Mouse (Mus musculus) kidney, adult 10 weeks (tissue): ENCODE data around the gene Ubash3b. TPM values are rescaled to one million over a fixed set of nuclear protein-coding genes. Genes with fewer than 3 reads are reported as not detected.

Experiments
- polyA plus RNA-seq: library from polyadenylated mRNA; stranded (reverse); fragments of 350-450 nt; fragmentation: Illumina TruSeq; extraction: RNeasy Lipid Tissue Mini Kit (QIAGEN cat#74804); gene quantifications from one replicate; pipeline ENCODE4 v1.2.3, GENCODE M21; 2014; ENCODE audit warnings: low read depth, low replicate concordance

Gene Ubash3b
- polyA plus RNA-seq: 3.7 TPM

GRCm38 (mm10) chr9:41161413-41161812 lies at the start of gene Ubash3b:
Gene Ubash3b (minus strand): TSS chr9:41161697.

DNA sequence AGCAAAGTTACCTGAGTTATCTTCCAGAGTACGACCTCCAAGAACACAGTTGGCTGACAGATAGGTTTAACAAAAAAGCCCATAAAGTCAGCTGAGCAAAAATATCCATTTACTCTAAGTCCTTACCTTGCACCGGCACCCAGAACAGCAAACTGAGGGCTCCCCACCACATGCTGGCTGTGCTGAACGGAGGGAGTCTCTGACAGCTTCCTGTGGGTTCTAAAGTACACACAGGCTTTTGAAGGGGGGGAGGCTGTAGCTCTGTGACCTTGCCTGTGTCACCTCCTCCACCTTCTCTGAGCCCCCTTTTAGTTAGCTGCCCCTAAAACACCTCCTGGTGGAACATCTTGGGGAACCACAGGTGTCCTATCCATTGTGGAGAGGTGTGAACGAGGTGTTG lies 157.1 kb downstream of the Ubash3b start, which contains the start of gene Crtam:
Gene Crtam, minus strand, starts transcription at position 214 of the 400 bp plus-strand sequence.

GRCm38 (mm10) chr9:40963586-40964417 lies 197.7 kb downstream of the Ubash3b start, which contains the start of gene Jhy:
Gene Jhy (minus strand): TSS chr9:40964118.

Other genes starting within 250 kb of the Ubash3b start
- not detected for gene Jhy, start 197.6 kb downstream of the Ubash3b start, polyA plus RNA-seq
- gene Crtam, start 157.1 kb downstream of the Ubash3b start, polyA plus RNA-seq: 0.08 TPM